Mouse (Mus musculus) liver, embryonic 14.5 days (tissue): ENCODE results near the gene Pdlim1.

ENCODE experiments used
- CTCF ChIP-seq: IDR thresholded peaks from 2 replicates; pipeline ENCODE4 v1.5.1; 2016; ENCODE audit warnings: antibody characterized with exemption, low read depth, control low read depth
- EP300 ChIP-seq: IDR thresholded peaks from 2 replicates; pipeline ENCODE4 v1.6.1; 2016; ENCODE audit warnings: antibody characterized with exemption, low read depth

GRCm38 (mm10) chr19:40249352-40249751 is 22.3 kb downstream of the Pdlim1 start:
- TF ChIP-seq CTCF (no peak), EP300 (no peak)
